ENCODE assay signal across 11 mouse cellular contexts in genomic region chr5:21170898-21171297, GRCm38 (mm10). TPM values are rescaled to one million over a fixed set of nuclear protein-coding genes. Genes with fewer than 3 reads are reported as not detected.
A peak's percentile ranks its signal among the peaks of the same experiment; 100 is the strongest.
DNase-seq lines count a peak whose midpoint lies in the region; ATAC-seq and TF ChIP-seq lines count a peak whose summit lies in the region.
"Had no signal": no experiment of that assay in that cellular context is flagged by ENCODE, and none has a peak within 500 bp of the region (broad histone marks: within the 10 kb centered on the region; RNA-seq: fewer than 3 reads in every experiment).

No protein-coding gene starts in this region.

- H3K9ac ChIP-seq in kidney, embryonic 15.5 days = no peak overlapping the region
- H3K9ac ChIP-seq in neural tube, embryonic 13.5 days = no peak overlapping the region
- H3K9ac ChIP-seq: embryonic facial prominence, embryonic 15.5 days had no signal

- H3K4me1 ChIP-seq in kidney, embryonic 15.5 days = peaks cover 22% of the 10 kb centered on the region
- H3K4me1 ChIP-seq in neural tube, embryonic 13.5 days (replicated peaks) = peaks cover 48% of the 10 kb centered on the region
- peaks cover 25% of the 10 kb centered on the region for H3K4me1 ChIP-seq in olfactory bulb, adult 2 months (ENCODE audit: control insufficient read depth, insufficient read depth, low read length)

- TF ChIP-seq CTCF in gastrocnemius, adult 2 months (IDR thresholded peaks at IDR 0.05) = no peak
- TF ChIP-seq CTCF in olfactory bulb, adult 2 months (IDR thresholded peaks at IDR 0.05; ENCODE audit: insufficient read depth, low read depth, low read length) = no peak

- no peaks in the 10 kb centered on the region for H3K36me3 ChIP-seq in kidney, embryonic 15.5 days
- H3K36me3 ChIP-seq in neural tube, embryonic 13.5 days = no peaks in the 10 kb centered on the region
- H3K36me3 ChIP-seq: embryonic facial prominence, embryonic 15.5 days had no signal

- no peak overlapping the region for H3K4me3 ChIP-seq in gastrocnemius, adult 2 months
- no peak overlapping the region for H3K4me3 ChIP-seq in kidney, embryonic 15.5 days (replicated peaks)
- H3K4me3 ChIP-seq in neural tube, embryonic 13.5 days = no peak overlapping the region
- H3K4me3 ChIP-seq in olfactory bulb, adult 2 months (ENCODE audit: insufficient read depth, low read depth, low read length) = no peak overlapping the region
- H3K4me3 ChIP-seq: embryonic facial prominence, embryonic 15.5 days had no signal

- no peak for ATAC-seq in kidney, embryonic 15.5 days (replicated peaks; ENCODE audit: low FRiP score)
- ATAC-seq in neural tube, embryonic 13.5 days (ENCODE audit: low read depth) = peak; percentile 48

- TF ChIP-seq POLR2A in olfactory bulb, adult 2 months (IDR thresholded peaks at IDR 0.05; ENCODE audit: insufficient read depth, low read depth, low read length) = no peak

- peak overlapping the region; percentile 8 for H3K27ac ChIP-seq in gastrocnemius, adult 2 months
- 0 out of 2 replicates have a peak overlapping the region, but pooled peaks have one; percentile 52 for H3K27ac ChIP-seq in kidney, embryonic 15.5 days
- H3K27ac ChIP-seq in neural tube, embryonic 13.5 days (replicated peaks) = peak overlapping the region; percentile 70
- H3K27ac ChIP-seq in olfactory bulb, adult 2 months (ENCODE audit: insufficient read depth, low read depth, low read length) = 0 out of 2 replicates have a peak overlapping the region, but pooled peaks have one; percentile 50
- H3K27ac ChIP-seq: embryonic facial prominence, embryonic 15.5 days had no signal

- H3K9me3 ChIP-seq in kidney, embryonic 15.5 days (replicated peaks) = no peaks in the 10 kb centered on the region
- H3K9me3 ChIP-seq in neural tube, embryonic 13.5 days = no peaks in the 10 kb centered on the region
- H3K9me3 ChIP-seq: embryonic facial prominence, embryonic 15.5 days had no signal

- H3K4me2 ChIP-seq in kidney, embryonic 15.5 days = no peak overlapping the region
- no peak overlapping the region for H3K4me2 ChIP-seq in neural tube, embryonic 13.5 days
- H3K4me2 ChIP-seq: embryonic facial prominence, embryonic 15.5 days had no signal

- H3K27me3 ChIP-seq in kidney, embryonic 15.5 days = no peaks in the 10 kb centered on the region
- H3K27me3 ChIP-seq in neural tube, embryonic 13.5 days = no peaks in the 10 kb centered on the region
- H3K27me3 ChIP-seq: embryonic facial prominence, embryonic 15.5 days had no signal

- no peak for DNase-seq in gastrocnemius, adult 2 months
- no peak for DNase-seq in gastrocnemius, postnatal 14 days
- no peak for DNase-seq in kidney, postnatal 4 days
- no peak for DNase-seq in neural tube, embryonic 10.5 days (ENCODE audit: extremely low spot score, low spot score)
- DNase-seq in cerebellum, adult 9-11 months = no peak
- DNase-seq: kidney, postnatal 14 days; right cerebral cortex, postnatal 14 days had no signal

- 62% methylated on average over 5 of the region's 5 CpGs for WGBS in kidney, embryonic 15.5 days
- WGBS in neural tube, embryonic 13.5 days = 47% methylated on average over 5 of the region's 5 CpGs
- WGBS in olfactory bulb, adult 2 months = 14% methylated on average over 5 of the region's 5 CpGs

- intact Hi-C loops in gastrocnemius, adult 2 months (cut with DNase I) = no loop called here
- intact Hi-C loops in gastrocnemius, postnatal 14 days (cut with DNase I; ENCODE audit: low total_unique reads) = no loop called here

RNA-seq across cellular contexts. Expression of gene Gsap, which starts 15.2 kb away (rescaled TPM):
- 1 to 10 TPM in 1 of 2 experiments, under 1 TPM in 1; 0.94 to 1.1 TPM for total RNA-seq in gastrocnemius, adult 2 months (2021)
- 1 to 10 TPM; 2.1 to 2.4 TPM for total RNA-seq in gastrocnemius, postnatal 14 days (2021)
- 1.6 and 2.0 TPM in 2 replicates for polyA plus RNA-seq in kidney, embryonic 15.5 days (2015; fragmentation: Nextera tagmentation; extraction: Ambion mirVana)
- 4.7 and 4.9 TPM in 2 replicates for polyA plus RNA-seq in neural tube, embryonic 13.5 days (2015; fragmentation: Nextera tagmentation; extraction: Ambion mirVana)
- polyA plus RNA-seq in olfactory bulb, adult 2 months (2012; ENCODE audit: insufficient read depth, insufficient read length, low replicate concordance, missing spikeins) = not detected in 2 replicates

Comparison
In these comparisons a context has a peak if more than half of its experiments do, and no peak if none do; other contexts are left out.
1. H3K27ac ChIP-seq: peak in every context shown above with its lines; median percentile 70 in neural tube, embryonic 13.5 days; 52 in kidney, embryonic 15.5 days; 50 in olfactory bulb, adult 2 months; 8 in gastrocnemius, adult 2 months.